Mouse (Mus musculus) limb, embryonic 11.5 days (tissue): ENCODE measurements around the gene Cebpe. TPM values are rescaled to one million over a fixed set of nuclear protein-coding genes. Genes with fewer than 3 reads are reported as not detected.

Experiments used
- ATAC-seq: fragments of 200-750 bp; cut with Nextera tagmentation; 2 replicates; pipeline ENCODE4 v1.8.0; 2017; ENCODE audit warnings: low read depth; ENCODE audit not compliant: insufficient number of reproducible peaks, low FRiP score, low TSS enrichment
- DNase-seq: peaks from one replicate; pipeline ENCODE4 v3.0.0-alpha.2; 2015; ENCODE audit warnings: low spot score
- H3K27ac ChIP-seq: fragments of 300-500 bp; sonication (generic); replicated peaks from 2 replicates; pipeline ENCODE4 v1.5.1; 2014; ENCODE audit warnings: low read depth, mild to moderate bottlenecking, low read length
- H3K27me3 ChIP-seq: fragments of 300-500 bp; sonication (generic); 2 replicates; pipeline ENCODE4 v1.6.1; 2014; ENCODE audit warnings: mild to moderate bottlenecking, low read length, mixed read lengths; ENCODE audit not compliant: control insufficient read depth, insufficient read depth
- H3K36me3 ChIP-seq: fragments of 300-500 bp; sonication (generic); 2 replicates; pipeline ENCODE4 v1.6.1; 2014; ENCODE audit warnings: mild to moderate bottlenecking, low read length, moderate library complexity, mixed read lengths; ENCODE audit not compliant: control insufficient read depth, insufficient read depth
- H3K4me1 ChIP-seq: fragments of 300-500 bp; sonication (generic); 2 replicates; pipeline ENCODE4 v1.6.1; 2014; ENCODE audit warnings: low read length, mixed read lengths; ENCODE audit not compliant: control insufficient read depth, insufficient read depth
- H3K4me2 ChIP-seq: fragments of 300-500 bp; sonication (generic); 2 replicates; pipeline ENCODE4 v1.6.1; 2014; ENCODE audit warnings: low read depth, mild to moderate bottlenecking, moderate library complexity; ENCODE audit not compliant: severe bottlenecking
- H3K4me3 ChIP-seq: fragments of 300-500 bp; sonication (generic); 2 replicates; pipeline ENCODE4 v1.5.1; 2014; ENCODE audit warnings: low read depth, low read length
- H3K9ac ChIP-seq: fragments of 300-500 bp; sonication (generic); 2 replicates; pipeline ENCODE4 v1.6.1; 2014; ENCODE audit warnings: mild to moderate bottlenecking, low read length
- H3K9me3 ChIP-seq: fragments of 300-500 bp; sonication (generic); 2 replicates; pipeline ENCODE4 v1.6.1; 2016; ENCODE audit warnings: low read length; ENCODE audit not compliant: control insufficient read depth
- WGBS: fragments of 180-500 bp; shearing (Covaris S2); extraction: QIAGEN DNeasy Blood & Tissue Kit; methylation state at CpG from one replicate; pipeline ENCODE4 v1.1.7; 2014; 5-methylcytosine and 5-hydroxymethylcytosine counted together
- polyA plus RNA-seq: library from polyadenylated mRNA; unstranded; fragments of >200 nt; fragmentation: Nextera tagmentation; extraction: Ambion mirVana; gene quantifications from 2 replicates; pipeline ENCODE4 v1.2.1, GENCODE M21; 2014

Cebpe gene
- not detected in 2 replicates for polyA plus RNA-seq

DNA sequence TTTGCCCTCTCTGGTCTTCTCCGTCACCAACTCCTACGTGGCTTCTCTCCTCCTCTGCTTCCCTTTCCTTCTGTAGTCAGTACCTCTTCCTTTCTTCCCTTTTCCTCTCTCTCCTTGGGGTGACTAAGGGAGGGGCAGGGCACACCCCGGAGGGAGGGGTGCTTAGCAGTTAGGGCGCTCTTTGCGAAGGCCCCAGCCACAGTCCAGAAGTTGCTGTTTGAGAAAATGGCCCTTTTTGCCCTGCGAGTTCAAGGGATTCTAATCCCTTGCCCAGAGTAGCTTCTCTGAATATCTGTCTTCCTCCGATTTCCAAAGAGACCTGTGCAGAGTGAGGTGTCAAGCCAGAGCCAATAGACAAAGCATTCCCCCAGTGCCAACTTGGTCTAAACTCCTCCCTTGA is at the start of gene Cebpe:
TSS of gene Cebpe (minus strand) at position 101 of the 400 bp plus-strand sequence.
- DNase-seq: no peak
- Histone ChIP-seq H3K4me2 (no peak within 1 kb of the TSS), H3K4me1 (no peaks in the 10 kb centered on the region), H3K9me3 (no peaks in the 10 kb centered on the region), H3K27me3 (peaks cover 4% of the 10 kb centered on the region; the same call in 1 of the 2 replicates), H3K36me3 (no peaks in the 10 kb centered on the region), H3K4me3 (no peak within 1 kb of the TSS), H3K27ac (no peak within 1 kb of the TSS), H3K9ac (no peak within 1 kb of the TSS)
- WGBS: 81% methylated on average over 7 of the region's 7 CpGs
- ATAC-seq: no peak

- Histone ChIP-seq H3K4me1 (no peaks in the 10 kb centered on the region), H3K9me3 (no peaks in the 10 kb centered on the region), H3K27ac (no peak overlapping the region), H3K27me3 (no peaks in the 10 kb centered on the region), H3K4me3 (no peak overlapping the region), H3K4me2 (no peak overlapping the region), H3K9ac (no peak overlapping the region), H3K36me3 (no peaks in the 10 kb centered on the region)
- DNase-seq: no peak
- 81% methylated on average over 6 of the region's 6 CpGs for WGBS
- no peak for ATAC-seq
Observed at GRCm38 (mm10) chr14:54756382-54756781, 44.4 kb upstream of the Cebpe start.

- no peak overlapping the region for H3K9ac ChIP-seq
- no peak overlapping the region for H3K4me3 ChIP-seq
- no peaks in the 10 kb centered on the region for H3K36me3 ChIP-seq
- 53% methylated on average over 6 of the region's 6 CpGs for WGBS
- H3K4me2 ChIP-seq: no peak overlapping the region
- no peaks in the 10 kb centered on the region for H3K9me3 ChIP-seq
- no peak for ATAC-seq
- H3K4me1 ChIP-seq: no peaks in the 10 kb centered on the region
- no peak for DNase-seq
- H3K27me3 ChIP-seq: no peaks in the 10 kb centered on the region
- H3K27ac ChIP-seq: no peak overlapping the region
Observed at GRCm38 (mm10) chr14:54754602-54755018, 42.6 kb upstream of the Cebpe start.

DNA sequence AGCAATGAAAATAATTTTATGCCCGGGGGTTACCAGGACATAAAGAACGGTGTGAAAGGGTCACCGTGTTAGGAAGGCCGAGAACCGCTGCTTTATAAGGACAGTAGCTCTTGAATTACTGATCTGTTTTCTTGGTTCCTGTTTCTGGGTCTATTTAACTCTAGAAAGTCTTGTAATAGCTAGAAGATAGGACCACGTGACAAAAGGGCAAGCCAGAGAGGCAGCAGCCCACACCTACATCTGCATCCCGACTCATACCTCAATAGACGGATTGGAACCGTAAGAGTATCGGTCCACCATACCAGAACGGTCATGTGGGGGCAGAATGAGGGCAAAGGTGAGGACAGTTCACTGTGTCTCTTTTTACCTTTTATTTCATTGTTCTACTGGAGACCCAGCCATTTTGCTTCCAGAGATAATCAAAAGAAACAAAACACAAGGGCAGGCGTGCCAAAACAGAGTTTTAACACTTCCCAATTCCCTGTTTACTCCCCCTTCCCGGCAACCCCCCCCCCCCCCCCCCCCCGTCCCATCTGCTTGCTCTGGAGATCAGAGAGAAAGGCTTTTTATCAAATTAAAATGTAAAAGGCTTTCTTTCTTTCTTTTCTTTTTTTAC is 42.1 kb upstream of the Cebpe start:
- H3K4me3 ChIP-seq: no peak overlapping the region
- no peaks in the 10 kb centered on the region for H3K4me1 ChIP-seq
- no peak for ATAC-seq
- H3K9me3 ChIP-seq: no peaks in the 10 kb centered on the region
- no peak overlapping the region for H3K27ac ChIP-seq
- 83% methylated on average over 14 of the region's 14 CpGs for WGBS
- H3K9ac ChIP-seq: no peak overlapping the region
- no peaks in the 10 kb centered on the region for H3K27me3 ChIP-seq
- no peak for DNase-seq
- H3K36me3 ChIP-seq: no peaks in the 10 kb centered on the region
- no peak overlapping the region for H3K4me2 ChIP-seq

GRCm38 (mm10) chr14:54752938-54753337 is 41.0 kb upstream of the Cebpe start:
- Histone ChIP-seq H3K9me3 (no peaks in the 10 kb centered on the region), H3K27me3 (no peaks in the 10 kb centered on the region), H3K9ac (no peak overlapping the region), H3K4me2 (no peak overlapping the region), H3K36me3 (no peaks in the 10 kb centered on the region), H3K27ac (no peak overlapping the region), H3K4me1 (no peaks in the 10 kb centered on the region), H3K4me3 (no peak overlapping the region)
- no peak for DNase-seq
- 89% methylated on average over 6 of the region's 6 CpGs for WGBS
- no peak for ATAC-seq

DNA sequence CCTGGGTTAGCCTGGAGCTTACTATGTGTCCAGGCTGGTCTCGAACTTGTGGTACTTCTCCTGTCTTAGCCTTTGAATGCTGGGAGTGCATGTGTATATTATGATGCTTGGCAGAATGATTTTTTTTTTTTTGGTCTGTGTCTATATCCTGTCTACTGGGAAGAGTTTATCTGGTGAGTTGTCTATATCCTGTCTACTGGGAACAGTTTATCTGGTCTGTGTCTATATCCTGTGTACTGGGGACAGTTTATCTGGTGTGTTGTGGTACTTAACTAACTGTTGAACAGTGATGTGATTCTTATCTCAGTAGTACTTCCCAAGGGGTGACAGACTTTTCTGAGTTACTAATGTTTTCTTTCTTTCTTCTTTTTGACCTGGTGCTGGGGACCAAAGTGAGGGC is 39.8 kb upstream of the Cebpe start:
- ATAC-seq (no peak), DNase-seq (no peak)
- Histone ChIP-seq H3K9me3 (no peaks in the 10 kb centered on the region), H3K4me1 (no peaks in the 10 kb centered on the region), H3K9ac (no peak overlapping the region), H3K36me3 (no peaks in the 10 kb centered on the region), H3K4me3 (no peak overlapping the region), H3K27me3 (no peaks in the 10 kb centered on the region), H3K4me2 (no peak overlapping the region), H3K27ac (no peak overlapping the region; the same call in 1 of the 2 replicates)
- 91% methylated on average over 1 of the region's 1 CpGs for WGBS

DNA sequence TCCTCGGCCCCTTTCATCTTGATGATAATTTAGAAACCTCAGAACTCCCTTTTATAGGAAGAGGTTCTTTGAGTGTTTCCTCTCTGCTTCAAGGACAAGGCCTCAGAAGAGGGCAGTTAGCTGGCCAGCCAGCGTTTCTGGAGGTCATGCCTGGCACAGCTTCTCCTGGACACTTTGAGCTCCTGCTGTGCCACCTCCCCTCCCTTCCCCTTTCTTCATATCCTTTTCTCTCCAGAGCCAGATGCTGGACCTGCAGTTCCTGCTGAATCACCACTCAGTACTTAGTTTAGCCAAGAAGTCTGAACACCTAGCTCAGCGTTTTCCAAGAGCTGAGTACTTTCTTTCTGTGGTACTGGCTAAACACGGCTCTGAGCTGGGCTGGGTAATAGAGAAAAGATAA is 37.3 kb upstream of the Cebpe start:
- 81% methylated on average over 4 of the region's 4 CpGs for WGBS
- ATAC-seq (no peak), DNase-seq (no peak)
- Histone ChIP-seq H3K9me3 (no peaks in the 10 kb centered on the region), H3K27me3 (no peaks in the 10 kb centered on the region), H3K36me3 (no peaks in the 10 kb centered on the region), H3K9ac (no peak overlapping the region), H3K4me3 (no peak overlapping the region), H3K4me2 (no peak overlapping the region), H3K4me1 (no peaks in the 10 kb centered on the region), H3K27ac (no peak overlapping the region)

DNA sequence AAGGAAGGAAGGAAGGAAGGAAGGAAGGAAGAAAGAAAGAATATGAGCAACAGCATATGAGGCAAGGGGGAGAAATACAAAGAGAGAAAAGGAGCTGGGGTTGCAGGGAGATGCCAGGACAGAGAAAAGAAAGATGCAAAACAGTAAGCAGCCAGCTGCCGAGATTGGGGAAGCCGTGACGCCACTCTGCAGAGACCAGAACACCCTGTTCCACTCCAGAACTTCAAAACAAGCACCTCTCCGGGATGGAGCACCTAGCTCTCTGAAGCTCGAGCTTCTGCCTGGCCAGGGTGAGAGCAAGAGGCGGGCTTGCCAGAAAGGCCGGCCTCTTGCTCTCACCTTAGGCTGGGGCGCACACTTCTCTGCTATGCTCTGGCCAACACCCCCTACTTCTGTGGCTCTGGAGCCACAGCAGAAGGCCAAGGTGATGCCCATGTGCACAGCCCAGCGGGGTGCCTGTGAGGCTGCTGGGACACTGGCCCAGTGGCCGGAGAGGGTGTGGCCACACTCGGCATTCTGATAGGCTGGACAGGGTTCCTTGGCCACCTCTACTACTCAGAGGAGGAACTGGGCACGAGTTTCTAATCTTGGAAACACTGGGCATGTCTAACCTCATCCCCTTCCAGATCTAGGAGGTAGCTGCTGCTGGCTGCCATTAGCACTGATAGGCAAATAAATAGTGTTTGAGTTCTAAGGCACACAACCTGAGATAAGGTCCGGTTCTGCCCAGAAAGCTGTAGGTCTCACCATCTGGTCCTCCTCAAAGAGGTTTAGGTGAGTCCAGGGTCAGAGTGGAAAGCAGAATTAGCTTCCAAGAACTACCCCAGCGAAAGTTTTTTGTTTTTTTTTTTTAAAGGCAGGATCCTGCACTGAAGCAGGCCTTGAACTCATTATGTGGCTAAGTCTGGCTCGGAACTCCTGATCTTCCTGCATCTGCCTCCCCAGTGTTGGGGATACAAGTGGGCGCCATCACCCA is 36.3 kb upstream of the Cebpe start:
- DNase-seq: no peak

More for the DNA sequence above, 36.3 kb upstream of the Cebpe start:
- ATAC-seq: no peak
- no peaks in the 10 kb centered on the region for H3K27me3 ChIP-seq
- H3K9ac ChIP-seq: no peak overlapping the region
- H3K36me3 ChIP-seq: no peaks in the 10 kb centered on the region
- H3K27ac ChIP-seq: no peak overlapping the region
- no peak overlapping the region for H3K4me2 ChIP-seq
- WGBS: 75% methylated on average over 16 of the region's 16 CpGs
- no peak overlapping the region for H3K4me3 ChIP-seq
- no peaks in the 10 kb centered on the region for H3K4me1 ChIP-seq
- H3K9me3 ChIP-seq: no peaks in the 10 kb centered on the region
